Mouse (Mus musculus): ENCODE results near the gene Zdhhc7.

GRCm38 (mm10) chr8:120116600-120116999 lies 15.3 kb upstream of the Zdhhc7 start:
- TF ChIP-seq POLR2A (IDR thresholded peaks at IDR 0.05; ENCODE audit: low read depth, low read length) = no peak
- no peak for TF ChIP-seq JUND (conservative IDR thresholded peaks at IDR 0.05; ENCODE audit: low read depth, low read length)
- TF ChIP-seq POLR2AphosphoS2 (IDR thresholded peaks at IDR 0.05; ENCODE audit: low read depth, low read length) = no peak
- TF ChIP-seq EP300 (IDR thresholded peaks at IDR 0.05; ENCODE audit: low read length) = no peak
- no peak for TF ChIP-seq UBTF (IDR thresholded peaks at IDR 0.05; ENCODE audit: low read depth, low read length)
- TF ChIP-seq CTCF (conservative IDR thresholded peaks at IDR 0.05 in 1 of 2, IDR thresholded peaks at IDR 0.05 in 1 of 2; ENCODE audit: low read depth in 2 of 2, low read length in 2 of 2) = no peak
- TF ChIP-seq ETS1 (conservative IDR thresholded peaks at IDR 0.05; ENCODE audit: low read depth, low read length) = no peak
- TF ChIP-seq IRF4 (IDR thresholded peaks at IDR 0.05; ENCODE audit: low read depth, low read length) = no peak
- TF ChIP-seq TCF12 (IDR thresholded peaks at IDR 0.05; ENCODE audit: low read depth, low read length) = no peak
- no peak for TF ChIP-seq USF1 (IDR thresholded peaks at IDR 0.05; ENCODE audit: low read depth, low read length)
- TF ChIP-seq ZNF384 (IDR thresholded peaks at IDR 0.05; ENCODE audit: low read depth, low read length) = no peak
- TF ChIP-seq NELFE (IDR thresholded peaks at IDR 0.05; ENCODE audit: low read depth, low read length) = no peak

All from CH12.LX (cell line).